Mouse (Mus musculus) testis, adult 10 weeks (tissue): ENCODE results near the gene Brinp3. TPM values are rescaled to one million over a fixed set of nuclear protein-coding genes. Genes with fewer than 3 reads are reported as not detected.

Experiments used
- polyA plus RNA-seq: library from polyadenylated mRNA; stranded (reverse); fragments of 350-450 nt; fragmentation: Illumina TruSeq; extraction: RNeasy Lipid Tissue Mini Kit (QIAGEN cat#74804); gene quantifications from one replicate; pipeline ENCODE4 v1.2.3, GENCODE M21; 2014; ENCODE audit warnings: low read depth, low replicate concordance

The Brinp3 gene
- 3.5 TPM for polyA plus RNA-seq

GRCm38 (mm10) chr1:146494681-146495331 lies at the start of gene Brinp3:
Gene Brinp3 (plus strand): TSS chr1:146494760.

